Mouse (Mus musculus) liver, embryonic 18 days (tissue): Measurements from ENCODE around the gene Skint8. TPM values are rescaled to one million over a fixed set of nuclear protein-coding genes. Genes with fewer than 3 reads are reported as not detected.

Experiments used
- polyA plus RNA-seq: library from polyadenylated mRNA; depleted of rRNA; stranded (reverse); fragments of >200 nt; gene quantifications from 2 replicates; pipeline ENCODE4 v1.2.3, GENCODE M21; 2012; rRNA removed

Skint8 gene
- polyA plus RNA-seq: not detected in 2 replicates

GRCm38 (mm10) chr4:111919092-111919491 lies at the start of gene Skint8:
Skint8 (plus strand) TSS chr4:111919392.

GRCm38 (mm10) chr4:111902775-111903174 lies 16.4 kb upstream of the Skint8 start, which contains the start of gene Slc5a9:
Slc5a9 (minus strand) TSS chr4:111902918.

GRCm38 (mm10) chr4:111972623-111973022 lies 53.4 kb downstream of the Skint8 start, which contains the start of gene Skint7:
Skint7 (plus strand) TSS chr4:111972923.

Other genes starting within 250 kb of the Skint8 start
- 2.3 TPM in 2 replicates for gene Spata6, start 199.4 kb upstream of the Skint8 start, polyA plus RNA-seq
- gene Slc5a9, start 16.5 kb upstream of the Skint8 start, polyA plus RNA-seq: 0.07 and 0.11 TPM in 2 replicates
- gene Skint7, start 53.5 kb downstream of the Skint8 start, polyA plus RNA-seq: not detected in 2 replicates
- not detected in 2 replicates for gene Skint1, start 86.9 kb downstream of the Skint8 start, polyA plus RNA-seq
- gene Skint4, start 152.6 kb downstream of the Skint8 start, polyA plus RNA-seq: not detected in 2 replicates